Mouse (Mus musculus): Measurements from ENCODE around the gene Pde4a.
A peak's percentile ranks its signal among the peaks of the same experiment; 100 is the strongest.
"Not testable (repeated sequence)": the region's sequence is repeated elsewhere in the genome, so short reads cannot be mapped to it uniquely, and the experiment has no call there.

The Pde4a gene

DNA sequence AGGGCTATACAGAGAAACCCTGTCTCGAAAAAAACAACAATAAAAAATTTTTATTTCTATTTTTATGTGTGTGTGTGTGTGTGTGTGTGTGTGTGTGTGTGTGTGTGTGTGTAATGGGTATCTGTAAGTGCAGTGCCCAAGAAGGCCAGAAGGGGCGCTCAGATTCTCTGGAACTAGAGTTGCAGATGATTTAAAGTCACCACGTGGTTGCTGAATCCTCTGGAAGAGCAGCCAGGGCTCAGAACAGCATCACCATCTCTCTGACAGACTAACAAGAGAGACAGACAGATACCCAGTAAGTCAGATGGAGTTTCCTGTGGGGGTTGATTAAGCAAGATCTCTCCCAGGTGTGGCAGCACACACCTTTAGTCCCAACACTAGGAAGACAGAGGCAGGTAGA is 54.3 kb downstream of the Pde4a start:
- DNase-seq (ENCODE audit: low spot score in 2 of 2), result no peak

DNA sequence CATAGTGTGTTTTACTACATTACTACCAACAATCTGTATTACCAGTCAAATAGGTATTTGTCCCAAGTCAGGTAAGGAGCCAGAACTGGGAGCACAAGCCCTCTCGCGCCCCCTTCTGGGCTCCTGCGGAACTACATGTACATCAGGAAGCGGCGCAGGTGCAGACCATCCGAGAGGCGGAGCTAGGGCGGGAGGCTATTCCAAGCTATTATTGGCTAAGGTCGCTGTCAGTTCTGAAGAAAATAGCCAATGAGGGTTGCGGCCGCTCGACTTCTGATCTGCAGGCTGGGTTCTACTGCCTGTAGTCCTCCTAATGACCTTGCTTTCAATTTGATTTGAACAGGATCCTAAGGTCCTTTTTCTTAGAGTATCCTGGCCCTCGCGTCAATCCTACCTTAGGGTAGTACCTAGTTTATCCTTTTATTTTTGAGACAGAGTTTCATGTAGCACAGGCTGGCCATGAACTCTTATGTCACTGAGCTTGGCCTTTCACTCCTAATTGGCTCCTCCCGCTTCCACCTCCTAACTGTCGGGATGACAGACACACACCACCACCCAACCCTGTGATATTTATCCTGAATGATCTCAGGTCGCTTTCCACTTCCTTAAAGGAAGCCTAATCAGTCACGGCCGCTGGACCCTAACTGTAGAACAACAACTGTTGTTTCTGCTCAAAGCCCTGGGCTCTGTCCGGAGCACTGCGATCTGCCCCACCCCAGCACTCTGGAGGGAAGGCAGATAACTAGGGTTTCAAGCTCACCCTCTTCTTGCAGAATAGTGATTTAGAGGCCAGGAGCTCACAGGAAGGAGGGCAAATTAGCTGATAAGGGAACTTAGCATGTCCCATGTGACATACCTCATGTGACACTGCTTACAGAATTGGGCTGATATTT is 55.2 kb downstream of the Pde4a start:
- peak; percentile 87 to 94 for DNase-seq (ENCODE audit: low spot score in 2 of 2)

DNA sequence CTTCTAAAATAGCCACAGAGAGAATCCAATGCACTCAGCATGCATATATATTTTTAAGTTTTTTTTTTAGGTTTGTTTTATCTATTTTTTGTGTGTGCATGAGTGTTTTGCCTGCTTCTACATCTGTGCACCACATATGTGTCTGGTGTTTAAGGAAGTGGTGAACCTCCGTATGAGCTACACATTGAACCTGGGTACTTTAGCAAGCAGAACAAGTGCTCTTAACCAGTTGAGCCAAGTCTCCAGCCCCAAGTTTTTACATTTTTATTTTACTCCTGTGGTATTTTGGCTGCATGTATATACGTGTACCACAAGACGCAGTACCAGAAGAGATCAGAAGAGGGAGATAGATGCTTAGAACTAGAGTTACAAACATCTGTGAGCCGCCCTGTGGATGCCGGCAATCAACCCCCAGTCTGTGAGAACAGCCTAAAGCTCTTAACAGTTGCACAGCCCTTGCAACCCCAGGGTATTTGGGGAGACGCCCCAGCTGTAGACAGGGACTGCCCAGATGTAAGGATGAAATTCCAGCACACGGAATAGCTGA is 55.9 kb downstream of the Pde4a start:
- peak; percentile 27 to 79 for DNase-seq (ENCODE audit: low spot score in 2 of 2)

DNA sequence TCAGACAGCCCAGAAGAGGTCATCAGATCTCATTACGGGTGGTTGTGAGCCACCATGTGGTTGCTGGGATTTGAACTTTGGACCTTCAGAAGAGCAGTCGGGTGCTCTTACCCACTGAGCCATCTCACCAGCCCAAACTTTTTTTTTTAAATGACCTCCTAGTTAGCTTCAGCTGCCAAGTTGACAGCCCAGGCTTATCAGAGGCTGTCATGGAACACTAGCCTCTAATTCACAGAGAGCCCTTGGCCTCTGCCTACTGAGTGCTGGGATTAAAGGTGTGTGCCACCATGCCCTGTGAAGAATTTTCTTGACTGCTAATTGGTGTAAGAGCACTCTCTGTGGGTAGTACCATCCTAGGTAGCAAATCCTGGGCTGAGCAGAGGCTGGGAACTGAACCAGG is 58.0 kb downstream of the Pde4a start:
- not testable (repeated sequence) for DNase-seq (ENCODE audit: low spot score in 2 of 2)

DNA sequence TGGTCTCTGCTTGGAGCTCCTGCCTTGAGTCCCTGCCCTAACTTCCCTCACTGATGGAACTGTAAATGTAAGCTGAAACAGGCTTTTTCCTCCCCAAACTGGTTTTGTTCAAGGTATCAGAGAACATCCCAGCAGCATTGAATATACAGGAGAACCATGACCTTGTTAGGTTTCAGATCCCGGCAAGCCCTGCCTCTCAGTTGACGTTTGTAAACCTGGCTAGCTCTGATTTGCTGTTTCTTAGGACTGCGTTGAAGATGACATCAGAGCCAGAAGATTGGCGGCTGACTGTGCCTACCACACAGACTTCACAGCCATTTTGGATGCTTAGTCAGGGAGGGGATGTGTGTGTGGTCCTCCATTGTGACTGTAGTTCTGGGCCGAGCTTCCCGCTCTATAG is 58.4 kb downstream of the Pde4a start:
- DNase-seq (ENCODE audit: low spot score in 2 of 2), result no peak

DNA sequence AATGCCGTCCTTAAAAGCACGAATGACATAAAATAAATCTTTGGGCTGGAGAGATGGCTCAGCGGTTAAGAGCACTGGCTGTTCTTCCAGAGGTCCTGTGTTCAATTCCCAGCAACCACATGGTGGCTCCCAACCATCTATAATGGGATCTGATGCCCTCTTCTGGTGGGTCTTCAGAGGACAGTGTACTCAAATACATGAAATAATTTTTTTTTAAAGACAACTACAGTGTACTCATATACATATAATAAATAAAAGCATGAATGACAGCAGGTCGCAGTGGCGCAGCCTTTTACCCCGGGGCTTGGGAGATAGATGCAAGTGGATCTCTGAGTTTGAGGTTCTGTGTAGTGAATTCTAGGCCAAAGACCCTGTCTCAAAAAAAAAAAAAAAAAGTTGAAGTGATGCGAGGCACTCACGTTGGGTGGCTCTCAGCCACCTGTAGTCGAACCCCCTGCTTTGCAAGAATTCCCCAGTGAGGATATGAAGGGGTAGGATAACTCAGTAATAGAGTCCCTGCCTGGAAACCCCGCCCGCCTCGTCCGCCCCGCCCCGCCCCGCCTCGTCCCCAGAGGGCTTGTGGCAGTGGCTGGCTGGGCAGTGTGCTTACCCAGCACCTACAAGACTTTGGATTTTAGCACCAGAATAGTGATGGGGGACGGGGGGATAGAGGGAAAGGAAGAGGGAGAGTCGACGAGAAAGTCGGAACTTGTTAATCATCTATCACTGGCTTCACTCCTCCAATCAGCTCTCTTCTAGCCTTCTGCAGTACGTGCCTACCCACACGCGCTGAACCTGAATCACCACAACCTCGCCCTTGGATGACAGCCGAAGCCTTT is 59.3 kb downstream of the Pde4a start:
- DNase-seq (ENCODE audit: low spot score in 2 of 2), result no peak

DNA sequence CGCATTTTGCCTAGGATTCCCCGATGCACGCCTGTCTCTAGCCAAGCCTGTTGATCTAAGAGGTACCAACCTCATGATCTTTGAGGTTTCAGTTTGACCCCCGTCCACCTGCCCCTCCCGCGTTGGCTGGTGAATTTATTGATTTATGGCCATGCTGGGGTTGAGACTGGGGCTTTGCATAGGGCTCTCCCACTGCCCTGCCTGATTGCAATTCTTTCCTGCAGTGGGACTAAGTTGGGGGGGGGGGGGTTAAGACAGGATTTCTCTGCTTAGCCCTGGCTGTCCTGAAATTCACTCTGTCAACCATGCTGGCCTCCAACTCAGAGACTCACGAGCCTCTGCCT is 59.9 kb downstream of the Pde4a start:
- DNase-seq (ENCODE audit: low spot score in 2 of 2), result no peak

DNA sequence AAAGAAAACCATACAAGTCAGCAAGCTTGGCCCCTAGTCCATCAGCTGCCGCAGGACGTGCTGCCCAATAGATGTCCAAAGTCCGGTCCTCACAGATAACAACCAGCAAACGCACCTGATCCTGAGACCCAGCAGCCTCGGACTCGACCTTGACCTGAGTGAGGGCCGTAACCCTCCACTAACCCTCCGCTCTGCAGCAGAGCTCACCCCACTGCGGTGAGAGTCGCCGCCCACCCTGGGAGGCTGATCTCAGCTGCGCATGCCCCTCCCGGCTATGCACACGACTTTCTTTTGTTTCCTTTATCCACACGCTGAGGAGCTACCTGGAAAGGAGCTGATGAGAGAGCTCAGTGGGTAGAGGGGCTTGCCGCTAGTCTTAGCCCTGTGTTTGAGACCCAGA is 61.8 kb downstream of the Pde4a start:
- peak in 1 of 2 experiments; percentile 40 for DNase-seq (ENCODE audit: low spot score in 2 of 2)

DNA sequence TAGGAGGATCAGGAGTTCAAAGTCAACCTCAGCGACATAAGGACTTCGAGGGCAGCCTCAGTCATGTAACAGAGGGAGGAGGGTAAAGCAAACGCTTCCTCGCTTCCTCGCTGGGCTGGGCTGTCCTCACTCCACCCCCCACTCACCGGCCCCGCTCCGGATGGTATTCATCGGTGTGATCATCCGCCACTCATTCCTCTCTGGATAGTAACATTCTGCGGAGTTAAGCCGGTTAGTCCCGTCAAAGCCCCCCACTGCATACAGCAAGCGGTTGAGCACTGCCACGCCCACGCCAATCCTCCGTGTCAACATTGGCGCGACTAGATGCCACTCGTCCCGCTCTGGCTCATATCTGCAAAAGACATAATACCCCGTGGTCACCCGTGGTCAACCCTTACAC is 66.0 kb downstream of the Pde4a start:
- no peak for DNase-seq (ENCODE audit: low spot score in 2 of 2)

DNA sequence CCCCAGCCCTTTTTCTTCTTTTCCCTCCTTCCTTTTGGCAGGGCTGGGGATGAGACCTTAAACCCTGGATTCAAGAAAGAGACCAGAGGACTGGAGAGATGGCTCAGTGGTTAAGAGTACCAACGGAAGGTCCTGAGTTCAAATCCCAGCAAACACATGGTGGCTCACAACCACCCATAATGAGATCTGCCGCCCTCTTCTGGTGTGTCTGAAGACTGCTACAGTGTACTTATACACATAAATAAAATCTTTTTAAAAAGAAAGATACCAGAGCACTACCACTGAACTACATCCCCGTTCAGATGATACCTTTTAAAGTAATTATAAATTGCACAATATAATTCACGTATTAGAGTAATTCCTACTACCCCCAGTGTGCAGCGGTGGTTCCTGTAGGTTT is 67.4 kb downstream of the Pde4a start:
- no peak for DNase-seq (ENCODE audit: low spot score in 2 of 2)

DNA sequence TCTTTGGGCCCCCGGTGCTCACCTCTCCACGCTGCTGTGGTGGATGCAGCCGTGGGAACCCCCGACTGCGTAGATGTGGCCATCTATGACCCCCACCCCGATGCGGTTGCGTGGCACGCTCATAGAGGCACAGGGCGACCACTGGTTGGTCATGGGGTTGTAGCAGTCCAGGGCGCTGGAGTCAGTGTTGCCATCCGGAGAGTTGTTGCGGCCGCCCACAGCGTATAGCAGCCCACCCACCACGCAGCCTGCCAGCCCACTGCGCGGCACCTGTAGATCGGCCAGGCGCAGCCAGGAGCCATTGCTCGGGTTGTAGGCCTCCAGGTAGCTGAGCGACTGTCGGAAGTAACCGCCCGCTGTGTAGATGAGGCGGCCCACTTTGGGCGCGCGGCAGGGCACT is 67.9 kb downstream of the Pde4a start:
- no peak for DNase-seq (ENCODE audit: low spot score in 2 of 2)

DNA sequence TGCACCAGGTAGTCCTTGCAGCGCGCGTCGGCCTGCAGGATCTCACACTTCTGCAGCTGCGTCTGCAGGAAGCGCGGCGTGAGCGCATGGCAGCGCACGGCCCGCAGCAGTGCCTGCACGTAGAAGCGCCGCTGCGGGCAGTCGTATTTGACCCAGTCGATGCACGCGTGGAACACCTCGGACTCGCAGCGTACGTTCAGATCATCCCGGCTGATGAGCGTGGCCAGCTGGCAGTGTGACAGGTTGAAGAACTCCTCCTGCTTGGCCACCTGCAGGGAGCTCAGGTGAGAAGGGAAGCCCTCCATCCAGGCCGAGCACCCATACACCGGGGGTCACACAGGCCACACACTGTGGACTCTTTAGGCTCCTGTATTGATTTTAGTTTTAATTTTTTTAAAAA is 68.3 kb downstream of the Pde4a start:
- no peak for DNase-seq (ENCODE audit: low spot score in 2 of 2)

DNA sequence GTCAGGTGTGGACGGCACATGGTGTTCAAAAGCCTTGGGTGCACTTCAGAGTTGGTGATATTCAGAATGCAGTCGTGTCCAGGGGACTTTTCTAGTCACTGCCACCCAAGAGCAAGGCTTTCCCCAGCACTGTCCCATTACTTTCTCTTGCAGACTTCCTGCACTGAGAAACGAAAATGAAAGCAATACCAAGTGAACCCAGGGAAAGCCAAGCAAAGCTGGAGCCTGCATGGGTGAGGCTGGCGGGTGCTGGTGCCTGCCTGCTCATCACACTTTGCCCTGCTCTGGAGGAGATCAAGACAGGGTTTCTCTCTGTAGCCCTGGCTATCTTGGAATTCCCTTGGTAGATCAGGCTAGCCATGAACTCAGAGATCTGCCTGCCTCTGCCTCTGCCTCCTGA is 69.8 kb downstream of the Pde4a start:
- no peak for DNase-seq (ENCODE audit: low spot score in 2 of 2)

DNA sequence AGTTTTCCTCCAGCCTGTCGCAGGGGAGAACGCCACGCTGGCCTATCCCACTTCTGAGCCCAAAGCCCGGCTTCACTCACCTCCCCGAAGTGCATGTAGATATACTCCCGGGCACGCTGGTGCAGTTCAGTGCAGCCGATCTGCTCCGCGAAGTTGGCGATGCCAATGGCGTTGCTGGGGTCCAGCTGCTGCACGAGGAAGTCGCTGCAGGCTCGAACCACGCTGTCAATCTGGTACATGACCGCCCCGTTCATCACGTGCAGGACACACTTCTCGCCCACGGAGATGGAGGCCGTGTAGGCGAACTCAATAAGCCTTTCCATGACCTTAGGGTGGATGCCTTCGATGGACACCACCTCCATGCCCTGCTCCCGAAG is 71.5 kb downstream of the Pde4a start:
- no peak for DNase-seq (ENCODE audit: low spot score in 2 of 2)

DNA sequence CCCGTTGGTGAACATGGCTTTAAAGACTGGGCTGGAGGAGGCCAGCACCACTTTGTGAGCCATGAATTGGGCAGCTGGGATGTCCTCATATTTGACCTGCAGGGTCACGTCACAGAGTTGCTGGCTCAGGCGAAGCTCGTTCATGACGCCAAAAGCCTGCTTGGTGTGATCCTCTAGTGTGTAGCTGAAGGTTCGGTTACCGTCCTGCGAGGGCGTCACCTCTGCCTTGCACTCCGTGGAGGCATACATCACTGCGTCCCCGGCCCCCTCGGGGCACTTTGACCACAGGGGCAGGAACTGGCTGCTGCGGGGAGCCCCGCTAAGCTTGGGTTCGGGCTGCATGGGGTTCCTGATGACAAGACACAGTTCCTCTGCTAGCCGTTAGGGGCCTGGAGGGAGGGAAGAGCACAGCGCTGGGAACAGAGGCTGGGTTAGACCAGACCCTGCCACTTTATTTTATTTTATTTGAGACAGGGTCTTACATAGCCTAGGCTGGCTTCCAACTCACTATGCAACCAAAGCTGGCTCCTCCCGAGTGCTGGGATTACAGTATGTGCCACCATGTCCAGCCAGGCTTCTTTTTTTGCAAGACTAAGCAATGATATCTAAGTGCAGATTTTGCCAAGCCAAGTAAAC is 72.0 kb downstream of the Pde4a start:
- DNase-seq (ENCODE audit: low spot score in 2 of 2), result peak; percentile 42 to 49

DNA sequence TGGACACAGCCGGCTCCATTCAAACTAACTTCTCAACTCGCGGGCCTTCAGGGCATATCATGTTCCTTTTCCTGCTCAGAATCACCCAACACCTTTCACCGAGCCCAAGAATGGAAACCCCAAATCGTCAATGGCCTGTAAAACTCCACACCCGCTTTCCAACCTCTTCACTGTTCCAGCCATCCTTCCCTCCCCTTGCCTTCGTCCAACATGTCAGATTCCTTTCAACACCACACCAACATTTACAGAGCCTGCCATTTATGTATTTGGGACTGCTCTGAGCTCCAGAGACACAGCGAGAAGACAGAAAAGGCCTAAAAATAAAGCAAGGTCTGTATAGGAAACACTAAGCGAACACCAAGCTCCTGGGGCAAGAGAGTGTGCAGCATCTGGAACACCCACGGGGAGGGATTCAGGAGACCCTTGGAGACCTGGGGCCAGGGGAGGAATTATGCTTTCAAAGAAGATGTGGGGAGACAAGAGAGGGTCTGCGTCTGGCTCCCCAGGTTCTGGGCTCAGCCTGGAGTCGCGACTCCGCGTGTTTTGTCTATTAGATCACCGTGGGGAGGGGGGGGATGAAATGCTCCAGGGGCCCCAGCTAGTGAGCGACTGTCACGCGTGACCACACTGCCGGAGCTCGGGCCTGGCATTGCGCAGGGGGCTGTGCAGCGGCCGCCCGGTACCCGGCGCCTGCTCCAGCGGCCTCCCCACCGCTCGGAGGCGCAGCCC is 72.7 kb downstream of the Pde4a start:
- no peak for DNase-seq (ENCODE audit: low spot score in 2 of 2)

DNA sequence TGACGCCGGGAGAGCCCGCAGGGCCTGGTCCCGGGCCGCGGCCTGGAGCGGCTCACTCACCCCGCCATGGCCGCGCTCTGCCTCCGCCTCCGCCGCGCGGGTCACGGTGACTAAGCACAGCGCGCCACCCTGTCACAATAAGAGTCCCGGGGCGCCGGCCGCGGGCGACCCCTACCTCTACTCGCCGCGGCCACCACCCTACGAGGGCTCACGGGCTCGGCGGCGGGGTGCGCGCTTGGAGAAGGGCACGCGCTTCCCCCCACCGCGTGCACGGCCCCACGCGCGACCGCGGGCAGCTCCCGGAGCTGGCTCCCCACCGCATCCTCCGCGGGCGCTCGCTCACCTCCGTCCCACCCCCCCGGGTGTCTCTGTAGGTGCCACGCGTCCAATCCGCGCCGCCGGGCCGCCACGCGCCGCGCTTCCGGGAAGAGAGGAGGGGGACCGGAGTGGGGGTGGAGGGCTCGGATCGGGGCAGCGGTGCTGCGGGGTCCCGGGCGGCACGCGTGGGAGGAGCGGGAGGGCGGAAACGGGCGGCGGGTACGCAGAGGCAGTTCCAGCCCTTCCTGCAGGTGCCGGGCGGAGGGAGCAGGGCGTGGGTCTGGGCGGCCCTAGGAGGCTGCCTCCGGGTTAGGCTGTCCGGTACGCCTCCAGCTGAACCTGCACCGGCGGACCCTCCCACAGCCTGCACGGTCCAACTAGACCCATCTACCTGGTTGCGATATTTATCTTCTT is 73.4 kb downstream of the Pde4a start, which contains the start of gene Keap1:
Gene Keap1, minus strand, starts transcription at position 629 of the 732 bp plus-strand sequence.
- peak; percentile 83 to 85 for DNase-seq (ENCODE audit: low spot score in 2 of 2)

DNA sequence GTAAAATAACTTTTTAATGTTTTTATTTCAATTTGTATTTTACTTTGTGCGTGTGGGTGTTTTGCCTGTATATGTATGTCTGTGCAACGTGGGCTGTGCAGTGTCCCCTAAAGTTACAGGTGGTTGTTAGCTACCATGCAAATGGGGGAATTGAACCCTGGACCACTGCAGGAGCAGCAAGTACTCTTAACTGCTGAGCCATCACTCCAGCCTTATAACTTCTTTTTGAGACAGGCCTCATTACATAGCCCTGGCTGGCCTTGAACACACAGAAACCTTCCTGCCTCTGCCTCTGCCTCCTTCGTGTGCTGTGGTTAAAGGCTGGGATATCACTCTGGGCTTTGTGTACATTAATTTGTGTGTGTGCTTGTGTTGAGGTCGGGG is 73.9 kb downstream of the Pde4a start:
- DNase-seq (ENCODE audit: low spot score in 2 of 2), result no peak

DNA sequence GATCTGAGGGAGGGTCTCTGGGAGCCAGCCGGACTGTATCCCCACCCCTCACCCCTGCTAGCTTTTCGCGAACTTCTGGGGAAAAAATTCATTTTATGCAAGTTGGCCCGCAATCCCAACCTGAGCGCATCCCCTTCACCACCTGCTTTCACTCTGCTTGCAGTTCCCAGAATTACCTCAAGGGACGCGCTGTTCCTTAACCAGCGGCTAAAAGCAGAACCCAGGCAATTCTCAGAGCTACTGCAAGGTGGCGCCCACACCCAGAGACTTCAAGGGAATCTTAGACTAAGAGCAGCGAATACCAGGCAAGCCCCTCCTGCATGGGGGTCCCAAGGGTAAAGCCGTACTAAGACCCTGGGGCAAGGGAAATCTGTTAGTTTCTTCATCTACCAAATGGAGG is 75.8 kb downstream of the Pde4a start:
- peak; percentile 75 to 90 for DNase-seq (ENCODE audit: low spot score in 2 of 2)

DNA sequence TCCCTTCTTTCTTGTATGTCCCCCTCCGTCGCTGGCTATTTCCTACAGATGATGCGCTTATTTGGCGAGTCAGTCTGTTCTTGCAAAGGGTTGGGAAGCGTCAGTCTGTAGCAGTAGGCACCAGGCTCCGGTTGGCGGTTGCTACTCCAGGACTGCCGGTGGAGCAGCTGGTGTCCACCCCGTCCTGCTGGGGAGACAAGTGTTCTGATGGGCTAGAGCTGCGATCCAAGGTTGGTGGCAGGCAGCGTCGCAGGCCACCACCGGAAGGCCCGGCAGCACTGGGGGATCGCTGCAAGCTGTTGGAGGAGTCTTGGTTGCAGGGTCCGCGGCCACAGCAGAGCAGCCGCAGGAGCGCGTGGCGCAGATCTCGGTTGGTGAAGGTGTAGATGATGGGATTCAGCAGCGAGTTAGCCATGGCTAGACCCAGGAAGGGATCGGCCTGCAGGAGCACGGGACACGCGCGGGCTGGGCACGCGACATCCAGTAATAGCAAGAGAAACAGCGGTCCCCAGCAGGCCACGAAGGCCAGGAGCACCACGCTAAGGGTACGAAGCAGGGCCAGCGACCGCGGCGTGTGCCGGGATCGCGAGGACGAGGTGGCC is 78.4 kb downstream of the Pde4a start:
- no peak for DNase-seq (ENCODE audit: low spot score in 2 of 2)
